Mouse (Mus musculus) megakaryocyte, embryonic 14.5 days (primary cell): ENCODE measurements at regions not wholly inside any gene's neighbourhood (a gene's known extent, or its start where the extent isn't known, plus 50 kb on each side); places are given as distances from the start of the nearest gene placed in this dataset.

Source experiments
- FLI1 ChIP-seq: IDR thresholded peaks from 2 replicates; pipeline ENCODE4 v1.6.1; 2012; ENCODE audit warnings: low read length, inconsistent platforms, mixed read lengths
- GATA1 ChIP-seq: IDR thresholded peaks from 3 replicates; pipeline ENCODE4 v1.6.1; 2012; ENCODE audit warnings: mixed read lengths, low read length, inconsistent platforms, borderline replicate concordance

GRCm38 (mm10) chr9:100404426-100404825 is 82.2 kb downstream of the Il20rb start:
- no peak for TF ChIP-seq GATA1
- TF ChIP-seq FLI1: no peak
